ENCODE assay signal across 8 mouse cellular contexts in genomic region chr6:112728760-112729422, GRCm38 (mm10). TPM values are rescaled to one million over a fixed set of nuclear protein-coding genes. Genes with fewer than 3 reads are reported as not detected.
DNase-seq lines count a peak whose midpoint lies in the region; ATAC-seq lines count a peak whose summit lies in the region.

No protein-coding gene starts in this region.

- H3K9ac ChIP-seq in embryonic facial prominence, embryonic 15.5 days, result no peak overlapping the region
- H3K9ac ChIP-seq in heart, embryonic 12.5 days, result peak overlapping the region; percentile 53; the same call in 1 of the 2 replicates
- H3K9ac ChIP-seq in kidney, embryonic 15.5 days, result no peak overlapping the region
- H3K9ac ChIP-seq in limb, embryonic 15.5 days, result no peak overlapping the region
- H3K9ac ChIP-seq in midbrain, embryonic 14.5 days (replicated peaks; ENCODE audit: low read length), result no peak overlapping the region

- 2% methylated on average over 17 of the region's 17 CpGs for WGBS in embryonic facial prominence, embryonic 15.5 days
- 25% methylated on average over 17 of the region's 17 CpGs for WGBS in heart, embryonic 12.5 days
- 1% methylated on average over 17 of the region's 17 CpGs for WGBS in kidney, embryonic 15.5 days
- 0% methylated on average over 16 of the region's 17 CpGs for WGBS in limb, embryonic 15.5 days
- 6% methylated on average over 17 of the region's 17 CpGs for WGBS in midbrain, embryonic 14.5 days

- peak; percentile 80 for ATAC-seq in embryonic facial prominence, embryonic 15.5 days (ENCODE audit: insufficient number of reproducible peaks, low FRiP score, low TSS enrichment, low read depth)
- ATAC-seq in heart, embryonic 12.5 days (ENCODE audit: insufficient number of reproducible peaks, low FRiP score), result peak; percentile 84
- ATAC-seq in kidney, embryonic 15.5 days (replicated peaks; ENCODE audit: low FRiP score), result peak; percentile 95
- ATAC-seq in limb, embryonic 15.5 days (ENCODE audit: insufficient number of reproducible peaks, low FRiP score, low TSS enrichment, low read depth), result no peak
- ATAC-seq in midbrain, embryonic 14.5 days (ENCODE audit: low FRiP score, low TSS enrichment), result peak; percentile 72

- H3K4me3 ChIP-seq in embryonic facial prominence, embryonic 15.5 days (replicated peaks), result peak overlapping the region; percentile 32
- H3K4me3 ChIP-seq in heart, embryonic 12.5 days, result peak overlapping the region; percentile 41
- peak overlapping the region; percentile 40 for H3K4me3 ChIP-seq in kidney, embryonic 15.5 days (replicated peaks)
- peak overlapping the region; percentile 27 for H3K4me3 ChIP-seq in limb, embryonic 15.5 days
- H3K4me3 ChIP-seq in midbrain, embryonic 14.5 days (replicated peaks; ENCODE audit: low read depth, low read length), result no peak overlapping the region

- H3K9me3 ChIP-seq in embryonic facial prominence, embryonic 15.5 days (replicated peaks), result no peaks in the 10 kb centered on the region
- H3K9me3 ChIP-seq in heart, embryonic 12.5 days (replicated peaks), result 0 out of 2 replicates have a peak, but pooled peaks cover 5% of the 10 kb centered on the region
- no peaks in the 10 kb centered on the region for H3K9me3 ChIP-seq in kidney, embryonic 15.5 days (replicated peaks)
- H3K9me3 ChIP-seq in limb, embryonic 15.5 days, result no peaks in the 10 kb centered on the region
- no peaks in the 10 kb centered on the region for H3K9me3 ChIP-seq in midbrain, embryonic 14.5 days (ENCODE audit: control insufficient read depth, low read length)

- H3K4me1 ChIP-seq in embryonic facial prominence, embryonic 15.5 days, result peaks cover 12% of the 10 kb centered on the region
- peaks cover 7% of the 10 kb centered on the region for H3K4me1 ChIP-seq in heart, embryonic 12.5 days (replicated peaks)
- peaks cover 12% of the 10 kb centered on the region for H3K4me1 ChIP-seq in kidney, embryonic 15.5 days
- H3K4me1 ChIP-seq in limb, embryonic 15.5 days, result peaks cover 14% of the 10 kb centered on the region
- 0 out of 2 replicates have a peak, but pooled peaks cover 4% of the 10 kb centered on the region for H3K4me1 ChIP-seq in midbrain, embryonic 14.5 days (ENCODE audit: control insufficient read depth, insufficient read depth, low read length)

- H3K27me3 ChIP-seq in embryonic facial prominence, embryonic 15.5 days, result no peaks in the 10 kb centered on the region
- H3K27me3 ChIP-seq in heart, embryonic 12.5 days (replicated peaks), result no peaks in the 10 kb centered on the region; the same call in 1 of the 2 replicates
- no peaks in the 10 kb centered on the region for H3K27me3 ChIP-seq in kidney, embryonic 15.5 days
- H3K27me3 ChIP-seq in limb, embryonic 15.5 days, result no peaks in the 10 kb centered on the region
- no peaks in the 10 kb centered on the region for H3K27me3 ChIP-seq in midbrain, embryonic 14.5 days (ENCODE audit: control insufficient read depth, insufficient read depth, low read length)

- peaks cover 3% of the 10 kb centered on the region; the same call in 1 of the 2 replicates for H3K36me3 ChIP-seq in embryonic facial prominence, embryonic 15.5 days
- no peaks in the 10 kb centered on the region for H3K36me3 ChIP-seq in heart, embryonic 12.5 days
- H3K36me3 ChIP-seq in kidney, embryonic 15.5 days, result 0 out of 2 replicates have a peak, but pooled peaks cover 4% of the 10 kb centered on the region
- H3K36me3 ChIP-seq in limb, embryonic 15.5 days, result peaks cover 26% of the 10 kb centered on the region
- peaks cover 95% of the 10 kb centered on the region for H3K36me3 ChIP-seq in midbrain, embryonic 14.5 days (ENCODE audit: control insufficient read depth, insufficient read depth, low read length)

- peak; percentile 93 for DNase-seq in R1 (ENCODE audit: low read depth, low spot score)
- DNase-seq in midbrain, embryonic 14.5 days, result peak; percentile 74
- DNase-seq in telencephalon, adult 2 months (ENCODE audit: low read depth, low spot score), result peak; percentile 95
- DNase-seq in cerebellum, postnatal 36 days, result no peak

- peak overlapping the region; percentile 39 for H3K27ac ChIP-seq in embryonic facial prominence, embryonic 15.5 days (replicated peaks)
- no peak overlapping the region for H3K27ac ChIP-seq in heart, embryonic 12.5 days (ENCODE audit: poor library complexity, severe bottlenecking)
- peak overlapping the region; percentile 77 for H3K27ac ChIP-seq in kidney, embryonic 15.5 days
- peak overlapping the region; percentile 54; the same call in 1 of the 2 replicates for H3K27ac ChIP-seq in limb, embryonic 15.5 days
- peak overlapping the region; percentile 33; the same call in 1 of the 2 replicates for H3K27ac ChIP-seq in midbrain, embryonic 14.5 days (replicated peaks; ENCODE audit: low read depth, low read length)

- H3K4me2 ChIP-seq in embryonic facial prominence, embryonic 15.5 days (replicated peaks), result peak overlapping the region; percentile 42
- H3K4me2 ChIP-seq in heart, embryonic 12.5 days, result peak overlapping the region; percentile 66
- peak overlapping the region; percentile 57 for H3K4me2 ChIP-seq in kidney, embryonic 15.5 days
- peak overlapping the region; percentile 35 for H3K4me2 ChIP-seq in limb, embryonic 15.5 days
- no peak overlapping the region for H3K4me2 ChIP-seq in midbrain, embryonic 14.5 days (ENCODE audit: low read length)

RNA-seq across cellular contexts. Expression of gene Rad18, which starts 32.4 kb away (rescaled TPM):
- polyA plus RNA-seq in embryonic facial prominence, embryonic 15.5 days (2015; fragmentation: Nextera tagmentation; extraction: Ambion mirVana), result 30.2 and 30.3 TPM in 2 replicates
- polyA plus RNA-seq in heart, embryonic 12.5 days (2016; fragmentation: Nextera tagmentation; extraction: Ambion mirVana), result 28.8 and 30.7 TPM in 2 replicates
- 46.9 and 51.3 TPM in 2 replicates for polyA plus RNA-seq in kidney, embryonic 15.5 days (2015; fragmentation: Nextera tagmentation; extraction: Ambion mirVana)
- 31.8 and 33.1 TPM in 2 replicates for polyA plus RNA-seq in limb, embryonic 15.5 days (2015; fragmentation: Nextera tagmentation; extraction: Ambion mirVana)
- polyA plus RNA-seq in midbrain, embryonic 14.5 days (2014; fragmentation: Nextera tagmentation; extraction: Ambion mirVana), result 12.1 and 14.8 TPM in 2 replicates

Comparison
In these comparisons a context has a peak if more than half of its experiments do, and no peak if none do; other contexts are left out.
1. DNase-seq: peak in R1 (single experiment), midbrain, embryonic 14.5 days (single experiment) and telencephalon, adult 2 months (single experiment); none in cerebellum, postnatal 36 days (0 of 2).